Mouse (Mus musculus): Measurements from ENCODE around the gene Atp6v0a4. TPM values are rescaled to one million over a fixed set of nuclear protein-coding genes. Genes with fewer than 3 reads are reported as not detected.

Gene Atp6v0a4
- total RNA-seq, 2 experiments from 2014 or later, result 4.0 to 5.4 TPM

GRCm38 (mm10) chr6:38125462-38125861 is 1.1 kb upstream of the Atp6v0a4 start:
- no peak for DNase-seq

- no peak for DNase-seq
Measured at GRCm38 (mm10) chr6:38124882-38125281, 496 bp upstream of the Atp6v0a4 start.

- DNase-seq, result no peak
Measured at GRCm38 (mm10) chr6:38123471-38124206, 747 bp downstream of the Atp6v0a4 start.

GRCm38 (mm10) chr6:38122791-38123190 is 1.6 kb downstream of the Atp6v0a4 start:
- peak; percentile 25 for DNase-seq

GRCm38 (mm10) chr6:38121843-38122242 is 2.5 kb downstream of the Atp6v0a4 start:
- no peak for DNase-seq

GRCm38 (mm10) chr6:38120681-38121371 is 3.6 kb downstream of the Atp6v0a4 start:
- no peak for DNase-seq

- no peak for DNase-seq
Measured at GRCm38 (mm10) chr6:38118341-38118740, 6.0 kb downstream of the Atp6v0a4 start.

GRCm38 (mm10) chr6:38116107-38116770 is 8.1 kb downstream of the Atp6v0a4 start:
- DNase-seq, result no peak

GRCm38 (mm10) chr6:38110859-38111258 is 13.5 kb downstream of the Atp6v0a4 start:
- no peak for DNase-seq

- DNase-seq, result no peak
Measured at GRCm38 (mm10) chr6:38109871-38110270, 14.5 kb downstream of the Atp6v0a4 start.

- DNase-seq, result no peak
Measured at GRCm38 (mm10) chr6:38109160-38109795, 15.1 kb downstream of the Atp6v0a4 start, which contains the start of gene Tmem213. Gene Tmem213 (plus strand): TSS chr6:38109255.

- no peak for DNase-seq
Measured at GRCm38 (mm10) chr6:38108449-38108848, 15.9 kb downstream of the Atp6v0a4 start.

GRCm38 (mm10) chr6:38105924-38106323 is 18.5 kb downstream of the Atp6v0a4 start:
- no peak for DNase-seq

GRCm38 (mm10) chr6:38103775-38104174 is 20.6 kb downstream of the Atp6v0a4 start:
- DNase-seq, result no peak

- DNase-seq, result no peak
Measured at GRCm38 (mm10) chr6:38102216-38102795, 22.1 kb downstream of the Atp6v0a4 start.

GRCm38 (mm10) chr6:38096961-38097370 is 27.4 kb downstream of the Atp6v0a4 start:
- DNase-seq, result no peak

- no peak for DNase-seq
Measured at GRCm38 (mm10) chr6:38094701-38095100, 29.7 kb downstream of the Atp6v0a4 start.

GRCm38 (mm10) chr6:38092539-38092938 is 31.8 kb downstream of the Atp6v0a4 start:
- no peak for DNase-seq

GRCm38 (mm10) chr6:38087242-38088026 is 37.0 kb downstream of the Atp6v0a4 start:
- no peak for DNase-seq

GRCm38 (mm10) chr6:38083204-38083603 is 41.2 kb downstream of the Atp6v0a4 start:
- no peak for DNase-seq

- no peak for DNase-seq
Measured at GRCm38 (mm10) chr6:38081727-38082341, 42.6 kb downstream of the Atp6v0a4 start.

Measured in adrenal gland, postnatal 10 days (tissue).